8 mouse cellular contexts compared by ENCODE assay signal in genomic region chr12:72759956-72760355, GRCm38 (mm10). TPM values are rescaled to one million over a fixed set of nuclear protein-coding genes. Genes with fewer than 3 reads are reported as not detected.
A peak's percentile ranks its signal among the peaks of the same experiment; 100 is the strongest.
DNase-seq lines count a peak whose midpoint lies in the region; ATAC-seq and TF ChIP-seq lines count a peak whose summit lies in the region.

No protein-coding gene starts in this region.

- H3K9ac ChIP-seq in liver, embryonic 14.5 days (replicated peaks), result peak overlapping the region; percentile 82

- H3K27me3 ChIP-seq in erythroblast, embryonic 14.5 days (ENCODE audit: control insufficient read depth), result no peaks in the 10 kb centered on the region
- no peaks in the 10 kb centered on the region for H3K27me3 ChIP-seq in testis, adult 2 months (ENCODE audit: control insufficient read depth, insufficient read depth, low read length)
- no peaks in the 10 kb centered on the region for H3K27me3 ChIP-seq in liver, embryonic 14.5 days (ENCODE audit: control insufficient read depth, insufficient read depth, low read length)

- peaks cover 52% of the 10 kb centered on the region for H3K4me1 ChIP-seq in erythroblast, embryonic 14.5 days (ENCODE audit: control insufficient read depth)
- H3K4me1 ChIP-seq in testis, adult 2 months (ENCODE audit: control insufficient read depth, insufficient read depth, low read length), result no peaks in the 10 kb centered on the region
- peaks cover 13 to 20% of the 10 kb centered on the region in 2 experiments for H3K4me1 ChIP-seq in liver, embryonic 14.5 days (replicated peaks; ENCODE audit: control insufficient read depth in 2 of 2, insufficient read depth in 2 of 2, low read length in 1 of 2)

- H3K4me3 ChIP-seq in erythroblast, embryonic 14.5 days (replicated peaks), result peak overlapping the region; percentile 94
- H3K4me3 ChIP-seq in testis, adult 2 months (ENCODE audit: control insufficient read depth, low read depth, low read length), result peak overlapping the region; percentile 100
- H3K4me3 ChIP-seq in liver, embryonic 14.5 days (ENCODE audit: insufficient read depth in 1 of 2, low read depth in 2 of 2, low read length in 2 of 2), result peak overlapping the region; percentile 67 to 77; a peak in 3 of 4 replicates

- intact Hi-C loops in gastrocnemius, postnatal 14 days (cut with DNase I; ENCODE audit: low total_unique reads), result no loop called here

- peak overlapping the region; percentile 99 for H3K27ac ChIP-seq in testis, adult 2 months (ENCODE audit: control insufficient read depth, insufficient read depth, low read depth, low read length)
- H3K27ac ChIP-seq in liver, embryonic 14.5 days, result no peak overlapping the region

- no peak for DNase-seq in testis, postnatal 14 days (ENCODE audit: low spot score)
- DNase-seq in liver, embryonic 14.5 days (ENCODE audit: low read depth in 3 of 3, low spot score in 3 of 3), result no peak
- DNase-seq in thymus, postnatal 25 days, result no peak
- DNase-seq in spleen, postnatal 36 days (ENCODE audit: low spot score in 2 of 2), result no peak
- no peak for DNase-seq in gastrocnemius, postnatal 14 days

- WGBS in liver, embryonic 14.5 days (ENCODE audit: insufficient replicate concordance), result 21% methylated on average over 7 of the region's 7 CpGs

- TF ChIP-seq EP300 in liver, embryonic 14.5 days (IDR thresholded peaks at IDR 0.05; ENCODE audit: low read depth), result no peak

- H3K9me3 ChIP-seq in erythroblast, embryonic 14.5 days (ENCODE audit: control insufficient read depth, low read length), result no peaks in the 10 kb centered on the region
- H3K9me3 ChIP-seq in liver, embryonic 14.5 days (ENCODE audit: control insufficient read depth, low read length), result no peaks in the 10 kb centered on the region

- no peak for TF ChIP-seq POLR2A in testis, adult 2 months (IDR thresholded peaks at IDR 0.05; ENCODE audit: control insufficient read depth, low read depth, low read length)

- ATAC-seq in erythroblast, adult 5-6 weeks (replicated peaks; ENCODE audit: low FRiP score, poor library complexity, severe bottlenecking), result no peak
- ATAC-seq in liver, embryonic 14.5 days (ENCODE audit: insufficient read depth), result no peak

- no peak for TF ChIP-seq CTCF in testis, adult 2 months (IDR thresholded peaks at IDR 0.05; ENCODE audit: control insufficient read depth, insufficient read depth, insufficient replicate concordance, low read depth, low read length)
- no peak for TF ChIP-seq CTCF in liver, embryonic 14.5 days (IDR thresholded peaks at IDR 0.05; ENCODE audit: low read depth)

- peak overlapping the region; percentile 82 for H3K4me2 ChIP-seq in liver, embryonic 14.5 days (ENCODE audit: low read depth)

- peaks cover 6% of the 10 kb centered on the region for H3K36me3 ChIP-seq in erythroblast, embryonic 14.5 days (ENCODE audit: control insufficient read depth)
- no peaks in the 10 kb centered on the region; the same call in 1 of the 2 replicates for H3K36me3 ChIP-seq in testis, adult 2 months (ENCODE audit: control insufficient read depth, insufficient read depth, low read length)
- no peaks in the 10 kb centered on the region for H3K36me3 ChIP-seq in liver, embryonic 14.5 days (replicated peaks; ENCODE audit: control insufficient read depth, insufficient read depth, low read depth)

RNA-seq across cellular contexts. Expression of gene Ppm1a, which starts 2.7 kb away (rescaled TPM):
- polyA plus RNA-seq in erythroblast, embryonic 14.5 days (2012), result 2.5 and 2.6 TPM in 2 replicates
- 35.9 and 38.6 TPM in 2 replicates for total RNA-seq in erythroblast, adult 5-6 weeks (2015; ENCODE audit: low replicate concordance)
- total RNA-seq in erythroblast, adult 5-6 weeks (2017; ENCODE audit: low replicate concordance), result 87.3 and 107 TPM in 2 replicates
- 204 and 252 TPM in 2 replicates for polyA plus RNA-seq in testis, adult 2 months (2012; rRNA removed)
- 20.7 and 37.5 TPM in 2 replicates for polyA plus RNA-seq in liver, embryonic 14.5 days (2012; rRNA removed)
- 34.1 and 37.2 TPM in 2 replicates for polyA plus RNA-seq in liver, embryonic 14.5 days (2014; fragmentation: Nextera tagmentation; extraction: Ambion mirVana)
- 100 to 1,000 TPM; 156 to 160 TPM for total RNA-seq in gastrocnemius, postnatal 14 days (2021)
